Mouse (Mus musculus) ES-E14 (cell line): ENCODE measurements around the gene Rnpepl1. TPM values are rescaled to one million over a fixed set of nuclear protein-coding genes. Genes with fewer than 3 reads are reported as not detected.
A peak's percentile ranks its signal among the peaks of the same experiment; 100 is the strongest.

Source experiments
- DNase-seq: peaks from one replicate; pipeline ENCODE4 v3.0.0-alpha.2; 2013; ENCODE audit warnings: low read depth, low spot score
- H3K27ac ChIP-seq: 2 replicates; pipeline ENCODE4 v1.5.1; 2012; ENCODE audit warnings: low read depth, mild to moderate bottlenecking, low read length, moderate library complexity, mixed read lengths; ENCODE audit not compliant: poor library complexity, insufficient read depth, severe bottlenecking
- H3K36me3 ChIP-seq: 2 replicates; pipeline ENCODE4 v1.6.1; 2012; ENCODE audit warnings: mild to moderate bottlenecking, low read length, moderate library complexity, mixed read lengths; ENCODE audit not compliant: control insufficient read depth, poor library complexity, insufficient read depth, severe bottlenecking
- H3K4me1 ChIP-seq, 2 experiments: fragments of 150-350 bp in 1 of 2; sonication (generic) in 1 of 2; 2 replicates each; pipeline ENCODE4 v1.6.1; 2012; ENCODE audit warnings: low read length in 2 of 2, mild to moderate bottlenecking in 1 of 2, mixed read lengths in 1 of 2; ENCODE audit not compliant: control insufficient read depth in 2 of 2, insufficient read depth in 2 of 2, poor library complexity in 1 of 2
- H3K4me3 ChIP-seq, 2 experiments: fragments of 150-350 bp in 1 of 2; sonication (generic) in 1 of 2; 2 replicates each; pipeline ENCODE4 v1.5.1; 2012; ENCODE audit warnings: low read length in 2 of 2, low read depth in 1 of 2, mild to moderate bottlenecking in 1 of 2, mixed read lengths in 1 of 2; ENCODE audit not compliant: insufficient read depth in 1 of 2, poor library complexity in 1 of 2, severe bottlenecking in 1 of 2
- H3K9ac ChIP-seq: 2 replicates; pipeline ENCODE4 v1.6.1; 2012; ENCODE audit warnings: low read depth, mild to moderate bottlenecking, low read length, mixed read lengths; ENCODE audit not compliant: poor library complexity, insufficient read depth, severe bottlenecking
- H3K9me3 ChIP-seq: fragments of 150-350 bp; sonication (generic); 2 replicates; pipeline ENCODE4 v1.6.1; 2012; ENCODE audit warnings: low read depth, mild to moderate bottlenecking, low read length; ENCODE audit not compliant: control insufficient read depth, insufficient read depth
- CHD2 ChIP-seq: IDR thresholded peaks from 2 replicates; pipeline ENCODE4 v1.6.1; 2014; ENCODE audit warnings: mild to moderate bottlenecking, low read depth, low read length, inconsistent platforms
- HCFC1 ChIP-seq: IDR thresholded peaks from 2 replicates; pipeline ENCODE4 v1.6.1; 2012; ENCODE audit warnings: low read length, inconsistent platforms, borderline replicate concordance; ENCODE audit not compliant: insufficient read depth
- MAFK ChIP-seq: IDR thresholded peaks from 2 replicates; pipeline ENCODE4 v1.6.1; 2014; ENCODE audit warnings: mild to moderate bottlenecking, low read depth, low read length, inconsistent platforms; ENCODE audit not compliant: insufficient read depth
- ZC3H11A ChIP-seq: IDR thresholded peaks from 2 replicates; pipeline ENCODE4 v1.6.1; 2012; ENCODE audit warnings: low read depth, mild to moderate bottlenecking, inconsistent platforms, low read length, borderline replicate concordance
- ZNF384 ChIP-seq: IDR thresholded peaks from 2 replicates; pipeline ENCODE4 v1.6.1; 2012; ENCODE audit warnings: low read depth, low read length, inconsistent platforms
- in situ Hi-C, 2 experiments: fragments of 600-800 bp; cut with MboI; formaldehyde crosslinking; loops; one replicate each; pipeline ENCODE4 v1.15.1; 2025; ENCODE audit warnings: low sequenced_read_pairs in 2 of 2, inconsistent platforms in 1 of 2; ENCODE audit not compliant: unreplicated experiment in 2 of 2
- total RNA-seq: library from RNA; depleted of rRNA; stranded (reverse); fragments of 300-350 nt; gene quantifications from 2 replicates; pipeline ENCODE4 v1.2.3, GENCODE M21; 2012

Rnpepl1 gene
- total RNA-seq, 1 experiment: 15.8 TPM

GRCm38 (mm10) chr1:92914239-92914638 is 3.7 kb downstream of the Rnpepl1 start:
- H3K4me1 ChIP-seq: peaks cover 0 to 14% of the 10 kb centered on the region in 2 experiments; a peak in 2 of 4 replicates
- H3K4me3 ChIP-seq: no peak overlapping the region
- no peak overlapping the region for H3K9ac ChIP-seq
- TF ChIP-seq ZNF384 (no peak), MAFK (no peak), ZC3H11A (no peak), CHD2 (no peak), HCFC1 (no peak)
- H3K36me3 ChIP-seq: peaks cover 9% of the 10 kb centered on the region; the same call in 1 of the 2 replicates
- H3K27ac ChIP-seq: no peak overlapping the region
- H3K9me3 ChIP-seq: no peaks in the 10 kb centered on the region
- in situ Hi-C loops: no loop called here
- DNase-seq: no peak

- TF ChIP-seq CHD2: no peak
- no peak for TF ChIP-seq ZNF384
- TF ChIP-seq MAFK: no peak
- no peak for TF ChIP-seq ZC3H11A
- no peak for TF ChIP-seq HCFC1
Measured at GRCm38 (mm10) chr1:92914993-92915392, 4.4 kb downstream of the Rnpepl1 start.

GRCm38 (mm10) chr1:92916725-92917124 is 6.1 kb downstream of the Rnpepl1 start:
- TF ChIP-seq CHD2: no peak
- TF ChIP-seq HCFC1: no peak
- DNase-seq: no peak
- in situ Hi-C loops: no loop called here
- H3K4me3 ChIP-seq: no peak overlapping the region
- H3K9me3 ChIP-seq: no peaks in the 10 kb centered on the region
- H3K4me1 ChIP-seq: peaks cover 2 to 21% of the 10 kb centered on the region in 2 experiments; a peak in 3 of 4 replicates
- no peak overlapping the region for H3K27ac ChIP-seq
- H3K36me3 ChIP-seq: peaks cover 11% of the 10 kb centered on the region; the same call in 1 of the 2 replicates
- H3K9ac ChIP-seq: no peak overlapping the region

More at GRCm38 (mm10) chr1:92914993-92915392, 4.4 kb downstream of the Rnpepl1 start:
- peaks cover under 1 to 18% of the 10 kb centered on the region in 2 experiments; a peak in 3 of 4 replicates for H3K4me1 ChIP-seq
- H3K4me3 ChIP-seq: no peak overlapping the region
- no peak overlapping the region for H3K9ac ChIP-seq
- no peak overlapping the region for H3K27ac ChIP-seq
- H3K9me3 ChIP-seq: no peaks in the 10 kb centered on the region
- H3K36me3 ChIP-seq: peaks cover 9% of the 10 kb centered on the region; the same call in 1 of the 2 replicates
- DNase-seq: no peak
- in situ Hi-C loops: no loop called here

GRCm38 (mm10) chr1:92919151-92919550 is 8.6 kb downstream of the Rnpepl1 start:
- Histone ChIP-seq H3K27ac (peak overlapping the region; percentile 5; the same call in 1 of the 2 replicates), H3K9me3 (no peaks in the 10 kb centered on the region), H3K4me1 (peaks cover 2 to 17% of the 10 kb centered on the region in 2 experiments; a peak in 3 of 4 replicates), H3K36me3 (peaks cover 11% of the 10 kb centered on the region; the same call in 1 of the 2 replicates), H3K4me3 (peak overlapping the region; percentile 47 to 49), H3K9ac (peak overlapping the region; percentile 55)
- in situ Hi-C loops: no loop called here
- no peak for DNase-seq
- no peak for TF ChIP-seq ZNF384
- TF ChIP-seq HCFC1: 0 out of 2 replicates have a peak, but pooled peaks have one; percentile 44

GRCm38 (mm10) chr1:92919775-92920174 is 9.2 kb downstream of the Rnpepl1 start:
- Histone ChIP-seq H3K9me3 (no peaks in the 10 kb centered on the region), H3K36me3 (peaks cover 11% of the 10 kb centered on the region; the same call in 1 of the 2 replicates), H3K9ac (peak overlapping the region; percentile 55), H3K4me3 (peak overlapping the region; percentile 47 to 49), H3K4me1 (peaks cover 2 to 17% of the 10 kb centered on the region in 2 experiments; a peak in 3 of 4 replicates), H3K27ac (peak overlapping the region; percentile 5; the same call in 1 of the 2 replicates)
- TF ChIP-seq MAFK (no peak), HCFC1 (no peak), ZC3H11A (no peak), CHD2 (no peak), ZNF384 (no peak)
- in situ Hi-C loops: no loop called here
- DNase-seq: no peak
